Mouse (Mus musculus) thymus, adult 2 months (tissue): ENCODE measurements at regions not wholly inside any gene's neighbourhood (a gene's known extent, or its start where the extent isn't known, plus 50 kb on each side); places are given as distances from the start of the nearest gene placed in this dataset.

Source experiments
- DNase-seq: peaks from one replicate; pipeline ENCODE4 v3.0.0; 2021
- H3K27ac ChIP-seq: fragments of 200-500 bp; 2 replicates; pipeline ENCODE4 v1.5.1; 2012; ENCODE audit warnings: low read length, control low read depth; ENCODE audit not compliant: control insufficient read depth, insufficient read depth
- H3K27me3 ChIP-seq: fragments of 200-500 bp; 2 replicates; pipeline ENCODE4 v1.6.1; 2012; ENCODE audit warnings: mild to moderate bottlenecking, low read length, moderate library complexity, mixed read lengths; ENCODE audit not compliant: control insufficient read depth, insufficient read depth
- H3K36me3 ChIP-seq: fragments of 200-500 bp; 2 replicates; pipeline ENCODE4 v1.6.1; 2012; ENCODE audit warnings: mild to moderate bottlenecking, low read length, moderate library complexity; ENCODE audit not compliant: control insufficient read depth, insufficient read depth
- H3K4me1 ChIP-seq: fragments of 200-500 bp; replicated peaks from 2 replicates; pipeline ENCODE4 v1.6.1; 2012; ENCODE audit warnings: low read length; ENCODE audit not compliant: control insufficient read depth, insufficient read depth
- H3K4me3 ChIP-seq: fragments of 200-500 bp; 2 replicates; pipeline ENCODE4 v1.5.1; 2012; ENCODE audit warnings: mild to moderate bottlenecking, low read length, control low read depth, moderate library complexity; ENCODE audit not compliant: control insufficient read depth, insufficient read depth
- CTCF ChIP-seq: fragments of 200-500 bp; IDR thresholded peaks from 2 replicates; pipeline ENCODE4 v1.5.1; 2012; ENCODE audit warnings: mild to moderate bottlenecking, control low read depth, low read length, moderate library complexity, borderline replicate concordance; ENCODE audit not compliant: control insufficient read depth, poor library complexity, insufficient read depth; ENCODE audit errors: extremely low read depth
- POLR2A ChIP-seq: fragments of 200-500 bp; IDR thresholded peaks from 2 replicates; pipeline ENCODE4 v1.6.1; 2012; ENCODE audit warnings: mild to moderate bottlenecking, low read length, control low read depth, moderate library complexity; ENCODE audit not compliant: control insufficient read depth, poor library complexity, insufficient read depth; ENCODE audit errors: extremely low read depth
- WGBS: fragments of 180-500 bp; shearing (Covaris S2); methylation state at CpG from one replicate; pipeline ENCODE4 v1.1.7; 2018; 5-methylcytosine and 5-hydroxymethylcytosine counted together

- Histone ChIP-seq H3K4me3 (no peak overlapping the region), H3K4me1 (no peaks in the 10 kb centered on the region), H3K27me3 (no peaks in the 10 kb centered on the region), H3K36me3 (no peaks in the 10 kb centered on the region), H3K27ac (no peak overlapping the region)
- 83% methylated on average over 13 of the region's 13 CpGs for WGBS
- TF ChIP-seq CTCF: no peak
- TF ChIP-seq POLR2A: no peak
- no peak for DNase-seq
These were observed 87.6 kb upstream of the Nrbf2 start for GRCm38 (mm10) chr10:67372569-67373161.

- WGBS: 94% methylated on average over 5 of the region's 5 CpGs
These were observed 91.5 kb upstream of the Nrbf2 start for GRCm38 (mm10) chr10:67376638-67377037.

GRCm38 (mm10) chr10:67377643-67378223 lies 92.6 kb upstream of the Nrbf2 start:
- H3K27ac ChIP-seq: no peak overlapping the region
- H3K4me3 ChIP-seq: no peak overlapping the region
- no peaks in the 10 kb centered on the region for H3K4me1 ChIP-seq
- no peaks in the 10 kb centered on the region for H3K36me3 ChIP-seq
- TF ChIP-seq POLR2A (no peak), CTCF (no peak)
- H3K27me3 ChIP-seq: no peaks in the 10 kb centered on the region
- WGBS: 81% methylated on average over 17 of the region's 17 CpGs
- no peak for DNase-seq

More at GRCm38 (mm10) chr10:67376638-67377037, 91.5 kb upstream of the Nrbf2 start:
- H3K27ac ChIP-seq: no peak overlapping the region
- DNase-seq: no peak
- no peaks in the 10 kb centered on the region for H3K4me1 ChIP-seq
- H3K27me3 ChIP-seq: no peaks in the 10 kb centered on the region
- H3K36me3 ChIP-seq: no peaks in the 10 kb centered on the region
- no peak overlapping the region for H3K4me3 ChIP-seq
- TF ChIP-seq CTCF: no peak
- TF ChIP-seq POLR2A: no peak

- H3K27me3 ChIP-seq: no peaks in the 10 kb centered on the region
- H3K27ac ChIP-seq: no peak overlapping the region
- no peak for DNase-seq
- TF ChIP-seq CTCF (no peak), POLR2A (no peak)
- H3K36me3 ChIP-seq: no peaks in the 10 kb centered on the region
- 91% methylated on average over 5 of the region's 5 CpGs for WGBS
- H3K4me3 ChIP-seq: no peak overlapping the region
- H3K4me1 ChIP-seq: no peaks in the 10 kb centered on the region
These were observed 95.1 kb upstream of the Nrbf2 start for GRCm38 (mm10) chr10:67380174-67380573.

- no peak for DNase-seq
- Histone ChIP-seq H3K27me3 (no peaks in the 10 kb centered on the region), H3K36me3 (no peaks in the 10 kb centered on the region), H3K4me3 (no peak overlapping the region), H3K27ac (no peak overlapping the region), H3K4me1 (no peaks in the 10 kb centered on the region)
- TF ChIP-seq POLR2A (no peak), CTCF (no peak)
- WGBS: 96% methylated on average over 4 of the region's 4 CpGs
These were observed 98.2 kb upstream of the Nrbf2 start for GRCm38 (mm10) chr10:67383352-67383751.

GRCm38 (mm10) chr10:67383802-67384567 lies 98.9 kb upstream of the Nrbf2 start:
- no peaks in the 10 kb centered on the region for H3K4me1 ChIP-seq

GRCm38 (mm10) chr10:67384568-67384958 lies 99.5 kb upstream of the Nrbf2 start:
- Histone ChIP-seq H3K4me3 (no peak overlapping the region), H3K27me3 (no peaks in the 10 kb centered on the region), H3K36me3 (no peaks in the 10 kb centered on the region), H3K27ac (no peak overlapping the region), H3K4me1 (no peaks in the 10 kb centered on the region)
- WGBS: 79% methylated on average over 4 of the region's 4 CpGs
- DNase-seq: no peak
- TF ChIP-seq POLR2A (no peak), CTCF (no peak)

More at GRCm38 (mm10) chr10:67383802-67384567, 98.9 kb upstream of the Nrbf2 start:
- TF ChIP-seq POLR2A (no peak), CTCF (no peak)
- Histone ChIP-seq H3K27me3 (no peaks in the 10 kb centered on the region), H3K4me3 (no peak overlapping the region), H3K27ac (no peak overlapping the region), H3K36me3 (no peaks in the 10 kb centered on the region)
- DNase-seq: no peak
- 82% methylated on average over 16 of the region's 16 CpGs for WGBS
